Mouse (Mus musculus) thymus, postnatal 10 days (tissue): ENCODE results near the gene Smg6.

Experiments used
- DNase-seq, 2 experiments: peaks; one replicate each; pipeline ENCODE4 v3.0.0; 2021; ENCODE audit warnings: low spot score in 2 of 2

Smg6 gene

DNA sequence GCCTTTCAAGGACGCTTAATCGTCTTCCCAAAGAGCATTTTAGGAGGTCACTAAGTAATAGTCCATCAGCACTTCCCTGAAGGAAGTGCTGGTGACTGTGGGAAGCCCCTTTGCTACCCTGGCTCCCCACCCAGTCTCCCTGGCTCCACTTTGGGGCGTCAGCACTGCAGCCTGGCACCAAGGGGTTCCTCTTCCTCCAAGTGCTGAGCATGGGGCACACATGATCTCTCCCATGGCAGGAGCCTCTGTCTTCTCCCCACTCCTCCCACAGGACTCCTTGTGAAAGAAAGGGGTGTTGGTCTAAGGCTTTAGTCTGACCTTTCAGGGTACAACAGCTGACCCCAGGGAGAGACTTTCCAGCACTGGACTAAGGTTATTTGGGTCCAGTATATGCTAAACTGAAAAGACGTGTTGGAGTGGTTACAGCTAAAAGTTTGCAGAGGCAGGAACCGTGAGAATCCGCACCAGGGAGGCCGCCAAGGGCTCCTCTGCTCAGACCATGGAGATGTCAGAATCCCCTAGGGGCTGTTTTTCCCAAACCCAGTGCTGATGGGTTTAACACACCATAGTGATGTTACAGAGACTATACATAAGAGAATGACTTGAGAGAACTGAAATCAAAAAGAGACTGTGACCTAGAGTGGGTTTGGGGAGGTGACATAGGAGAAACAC is 122.2 kb downstream of the Smg6 start:
- no peak for DNase-seq

- no peak for DNase-seq
Measured at GRCm38 (mm10) chr11:75049146-75049545, 123.5 kb downstream of the Smg6 start.

- no peak for DNase-seq
Measured at GRCm38 (mm10) chr11:75049807-75050206, 124.2 kb downstream of the Smg6 start.

- no peak for DNase-seq
Measured at GRCm38 (mm10) chr11:75051239-75051638, 125.6 kb downstream of the Smg6 start.

- no peak for DNase-seq
Measured at GRCm38 (mm10) chr11:75051712-75052550, 126.3 kb downstream of the Smg6 start.

DNA sequence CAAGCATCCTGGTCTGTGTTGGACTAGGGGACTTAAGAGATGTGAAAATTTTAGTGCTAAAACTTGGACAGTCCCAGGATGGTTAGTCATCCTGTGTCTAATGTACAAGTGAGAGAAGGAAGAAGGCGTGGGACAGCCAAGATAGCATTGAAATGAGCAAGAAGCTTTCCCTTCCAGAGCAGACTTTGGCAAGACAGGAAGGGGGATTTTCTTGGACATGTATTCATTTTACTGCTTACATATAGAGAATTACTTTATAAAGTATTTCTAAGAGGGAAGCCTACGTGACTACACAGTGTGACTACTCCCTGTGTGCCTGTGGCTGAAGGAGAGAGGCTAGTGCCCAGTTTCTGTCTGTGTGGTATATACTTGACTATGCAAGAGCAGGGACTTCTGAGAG is 127.4 kb downstream of the Smg6 start:
- no peak for DNase-seq

- no peak for DNase-seq
Measured at GRCm38 (mm10) chr11:75053722-75054121, 128.1 kb downstream of the Smg6 start.

GRCm38 (mm10) chr11:75054184-75054877 is 128.7 kb downstream of the Smg6 start:
- DNase-seq: no peak

- DNase-seq: no peak
Measured at GRCm38 (mm10) chr11:75054878-75055214, 129.2 kb downstream of the Smg6 start.

GRCm38 (mm10) chr11:75062650-75063049 is 137.0 kb downstream of the Smg6 start:
- no peak for DNase-seq

DNA sequence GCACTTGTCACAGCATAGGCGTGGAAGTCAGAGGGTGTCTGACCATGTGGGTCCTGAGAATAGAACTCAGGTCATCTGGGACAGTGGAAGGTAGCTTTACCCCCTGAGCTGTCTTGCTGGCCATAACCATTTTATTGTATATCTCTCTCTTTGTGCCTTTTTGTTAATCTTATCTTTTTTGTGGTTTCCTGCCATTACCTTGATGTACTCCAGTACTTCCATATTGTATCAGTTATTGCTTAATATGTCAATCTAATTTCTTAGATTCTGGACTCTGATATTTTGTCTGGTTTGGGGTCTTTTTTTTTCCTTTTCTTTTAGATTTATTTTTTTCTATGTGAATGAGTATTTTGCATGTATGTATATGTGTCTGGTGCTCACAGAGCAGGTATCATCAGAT is 138.6 kb downstream of the Smg6 start:
- DNase-seq: no peak

DNA sequence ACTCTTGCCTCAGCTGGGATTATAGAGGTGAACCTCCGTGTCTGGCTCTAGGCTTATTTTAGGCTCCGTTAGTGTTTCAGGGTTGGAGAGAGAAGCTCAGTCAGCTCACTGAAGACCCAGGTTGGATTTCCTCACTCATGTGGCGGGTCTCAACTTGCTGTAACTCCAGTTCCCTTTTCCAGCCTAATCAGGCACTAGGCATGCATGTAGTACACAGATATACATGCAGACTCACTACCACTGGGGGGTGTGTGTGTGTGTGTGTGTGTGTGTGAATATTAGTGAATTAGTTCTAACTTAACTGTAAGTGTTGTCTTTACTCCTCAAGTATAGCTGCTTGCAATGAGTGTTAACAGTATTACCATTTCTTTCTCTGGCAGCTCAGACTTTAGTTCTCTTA is 145.7 kb downstream of the Smg6 start:
- DNase-seq: no peak

- no peak for DNase-seq
Measured at GRCm38 (mm10) chr11:75072932-75073625, 147.5 kb downstream of the Smg6 start.

DNA sequence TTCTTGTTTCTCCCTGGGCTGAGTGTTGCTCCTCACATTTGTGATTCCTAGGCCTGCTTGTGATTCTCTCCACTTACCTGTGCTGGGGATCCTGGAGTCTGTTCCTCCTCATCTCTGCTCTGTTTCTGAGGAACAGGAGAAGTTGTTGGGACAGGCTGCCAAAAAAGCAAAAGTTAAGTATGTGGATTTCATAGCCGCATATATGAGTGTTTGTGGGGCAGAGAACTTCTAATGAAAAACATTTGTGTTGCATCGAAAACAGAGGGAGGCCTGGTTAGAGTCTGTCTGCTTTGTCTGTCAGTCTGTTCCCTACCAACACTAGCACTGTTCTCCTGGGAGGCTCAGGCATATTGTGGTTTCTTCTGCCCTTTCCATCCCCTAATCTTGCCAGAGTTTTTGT is 148.1 kb downstream of the Smg6 start:
- DNase-seq: no peak

- DNase-seq: no peak
Measured at GRCm38 (mm10) chr11:75074543-75074942, 148.9 kb downstream of the Smg6 start.

- DNase-seq: no peak
Measured at GRCm38 (mm10) chr11:75078616-75079015, 153.0 kb downstream of the Smg6 start.

- DNase-seq: no peak
Measured at GRCm38 (mm10) chr11:75083031-75083430, 157.4 kb downstream of the Smg6 start.

DNA sequence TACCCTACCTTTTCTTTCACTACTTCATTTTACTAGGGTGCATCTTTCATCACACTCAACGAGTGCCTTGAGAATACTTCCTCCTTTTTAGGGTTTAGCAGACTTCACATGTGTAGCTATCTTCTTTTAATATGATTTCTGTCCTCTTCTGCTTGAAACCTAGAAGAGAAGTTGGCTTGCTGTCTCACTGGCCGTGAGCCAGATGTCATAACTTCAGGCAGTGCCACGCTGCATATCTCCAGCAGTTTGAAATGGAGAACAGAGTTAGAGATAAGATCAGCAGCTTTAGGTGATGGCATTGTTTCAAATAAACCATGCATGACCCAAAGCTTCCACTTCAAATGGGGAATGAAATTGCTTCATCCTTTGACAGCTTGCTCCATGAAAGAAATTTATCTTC is 166.5 kb downstream of the Smg6 start:
- no peak for DNase-seq

- DNase-seq: no peak
Measured at GRCm38 (mm10) chr11:75092656-75093055, 167.0 kb downstream of the Smg6 start.

DNA sequence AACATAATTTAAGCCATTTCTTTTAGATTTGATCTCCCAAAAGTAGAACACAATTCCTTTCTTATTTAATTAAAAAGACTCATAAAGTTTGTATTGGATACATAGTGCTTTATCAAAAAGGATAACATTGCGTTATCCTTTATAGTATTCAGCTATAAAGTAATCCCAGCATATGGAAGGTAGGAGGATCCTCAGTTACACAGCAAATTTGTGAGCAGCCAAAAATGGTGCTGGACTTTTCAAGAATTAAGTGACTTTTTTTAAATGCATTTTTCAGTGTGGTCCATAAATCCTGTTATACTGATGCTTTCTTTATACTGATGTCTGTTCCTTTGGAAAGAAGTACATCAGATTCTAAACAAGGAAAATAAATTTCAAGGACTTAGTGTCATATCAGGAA is 169.1 kb downstream of the Smg6 start:
- no peak for DNase-seq

DNA sequence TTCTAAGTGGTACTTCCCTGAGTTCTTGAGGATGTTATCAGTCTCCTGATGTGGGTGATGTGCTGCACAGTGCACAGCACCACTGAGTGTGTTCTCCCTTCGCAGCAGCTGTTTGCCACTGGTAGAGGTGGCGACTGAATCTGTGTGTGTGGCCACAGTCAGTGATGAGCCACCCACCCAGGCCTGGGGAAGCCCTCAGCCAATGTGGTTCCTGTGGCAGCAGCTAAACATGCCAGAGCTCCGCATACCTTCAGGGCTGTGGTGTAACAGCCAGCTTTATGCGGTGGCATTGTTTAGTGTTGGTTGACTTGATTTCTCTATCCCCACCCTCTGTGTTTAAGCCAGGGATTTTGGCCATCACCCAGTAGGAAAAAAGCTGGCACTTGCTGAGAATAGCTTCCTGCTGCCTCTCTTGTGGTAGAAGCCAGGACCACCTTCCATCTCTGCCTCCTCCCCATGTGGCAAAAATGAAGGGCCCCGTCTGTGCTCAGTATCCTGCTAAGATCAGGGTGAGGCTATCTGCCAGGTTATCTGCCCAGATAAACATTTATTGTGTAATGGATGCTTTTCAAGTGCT is 177.2 kb downstream of the Smg6 start:
- DNase-seq: no peak

DNA sequence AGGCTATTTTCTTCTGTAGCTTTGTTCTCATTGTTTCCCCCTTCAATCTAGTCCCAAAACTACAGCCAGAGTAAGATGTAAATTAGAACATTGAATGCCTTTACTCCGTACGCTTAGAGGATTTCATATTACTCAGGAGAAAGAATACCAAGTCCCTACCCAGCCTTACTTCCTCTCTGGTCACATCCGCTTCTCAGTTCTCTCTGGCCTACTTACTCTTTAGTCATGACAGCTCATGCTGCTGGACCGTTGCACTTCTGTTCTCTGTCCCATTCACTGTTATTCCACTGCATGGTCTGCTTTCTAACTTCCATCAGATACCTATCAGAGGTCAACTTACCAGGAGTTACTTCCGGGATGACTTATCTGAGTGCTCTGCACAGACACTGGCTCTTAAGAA is 181.0 kb downstream of the Smg6 start:
- DNase-seq: no peak
